Mouse (Mus musculus): ENCODE measurements at regions not wholly inside any gene's neighbourhood (a gene's known extent, or its start where the extent isn't known, plus 50 kb on each side); places are given as distances from the start of the nearest gene placed in this dataset.
A peak's percentile ranks its signal among the peaks of the same experiment; 100 is the strongest.
"Not testable (repeated sequence)": the region's sequence is repeated elsewhere in the genome, so short reads cannot be mapped to it uniquely, and the experiment has no call there.

DNA sequence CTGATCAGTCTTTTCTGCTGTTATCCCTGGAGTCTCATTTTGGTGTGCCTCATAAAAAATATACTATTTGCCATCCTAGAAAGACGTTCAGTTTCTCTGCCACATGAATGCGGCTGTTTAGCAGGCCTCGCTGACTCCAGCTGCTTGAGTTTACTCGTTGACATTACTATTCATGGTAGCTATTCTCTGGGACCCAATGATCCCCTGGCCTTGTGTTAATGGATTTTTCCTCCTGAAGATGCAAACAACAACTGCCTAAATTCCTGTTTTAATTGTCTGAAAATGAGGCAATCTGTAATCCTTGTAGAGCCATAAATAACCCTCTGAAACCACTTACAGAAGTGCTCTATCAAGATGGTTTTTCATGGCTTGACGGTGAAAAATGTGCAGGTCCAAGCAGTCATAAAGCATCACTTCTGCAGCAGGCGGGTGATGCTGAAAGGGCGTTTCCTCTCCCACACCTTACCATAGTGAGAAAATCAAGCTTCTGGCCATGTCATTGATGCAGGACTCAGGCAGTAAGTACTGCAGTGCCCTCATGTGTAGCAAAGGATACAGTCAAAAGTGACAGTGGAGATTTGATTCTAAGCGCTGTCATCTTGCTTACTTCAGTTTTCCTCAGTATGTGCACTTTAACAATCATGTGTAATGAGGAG lies 419.7 kb upstream of the Lrp1b start:
- no peak for DNase-seq (ENCODE audit: low spot score in 2 of 2)

DNA sequence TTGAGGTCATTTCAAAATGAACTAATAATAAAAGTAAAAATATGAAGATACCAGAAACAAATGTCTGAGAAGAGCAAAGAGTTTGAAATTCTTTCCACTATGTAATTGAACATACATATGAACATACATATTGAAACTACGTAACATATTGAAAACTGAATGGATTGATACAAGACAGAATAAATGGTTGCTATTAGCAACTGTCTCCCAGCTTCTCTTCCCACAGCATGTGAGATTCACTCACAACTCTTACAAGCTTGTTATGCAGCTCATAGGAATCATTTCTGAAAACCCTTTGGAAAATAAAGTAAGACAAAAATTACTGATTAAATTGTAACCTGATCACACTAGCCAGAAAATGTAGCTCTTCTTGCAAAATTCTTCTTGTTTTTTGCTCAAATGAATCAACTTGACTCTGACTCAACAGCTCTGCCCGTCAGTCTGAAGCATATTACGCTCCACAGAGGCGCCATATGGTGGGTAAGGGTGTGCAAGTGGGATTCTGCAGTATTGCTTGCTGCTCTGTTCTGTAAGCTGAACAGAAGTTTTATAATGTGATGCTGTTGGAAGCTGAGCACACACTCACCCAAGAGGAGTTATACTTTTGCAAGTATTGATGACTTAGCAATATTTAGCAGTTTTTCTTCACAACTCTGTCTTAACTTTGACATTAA lies 444.3 kb upstream of the Lrp1b start:
- peak; percentile 64 to 80 for DNase-seq (ENCODE audit: low spot score in 2 of 2)

- DNase-seq (ENCODE audit: low spot score in 2 of 2): no peak
Measured at GRCm38 (mm10) chr2:43119862-43120261, 435.3 kb upstream of the Kynu start.

DNA sequence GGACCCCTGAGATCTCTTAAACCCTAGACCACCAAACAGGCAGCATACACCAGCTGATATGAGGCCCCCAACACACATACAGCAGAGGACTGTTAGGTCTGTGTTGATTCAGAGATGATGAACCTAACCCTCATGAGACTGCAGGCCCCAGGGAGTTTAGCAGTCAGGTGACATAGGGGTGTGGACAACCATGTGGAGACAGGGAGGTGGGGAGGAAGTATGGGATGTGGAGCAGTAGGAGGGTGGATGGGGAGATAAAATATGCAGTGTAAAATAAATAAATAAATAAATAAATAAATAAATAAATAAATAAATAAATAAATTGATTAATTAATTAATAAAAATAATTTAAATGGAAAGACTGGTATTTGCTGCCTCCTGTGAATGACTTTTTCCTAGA lies 401.6 kb upstream of the Kynu start:
- DNase-seq (ENCODE audit: low spot score in 2 of 2): no peak

DNA sequence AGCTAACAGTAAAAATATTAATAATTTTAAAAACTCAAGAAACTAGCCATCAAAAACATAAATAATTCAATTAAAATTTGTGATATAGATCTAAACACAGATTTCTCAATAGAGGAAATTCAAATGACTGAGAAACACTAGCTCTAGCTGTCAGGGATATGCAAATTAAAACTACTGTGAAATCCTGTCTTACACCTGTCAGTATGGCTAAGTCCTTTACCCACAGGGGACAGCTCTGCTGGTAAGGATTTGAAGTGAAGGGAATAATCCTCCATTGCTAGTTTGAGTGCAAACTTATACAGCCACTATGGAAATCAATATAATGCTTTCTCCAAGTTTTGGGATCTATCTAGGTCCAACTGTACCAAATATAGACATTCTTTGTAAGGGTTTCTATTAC lies 373.0 kb upstream of the Kynu start:
- no peak for DNase-seq (ENCODE audit: low spot score in 2 of 2)

GRCm38 (mm10) chr2:43195531-43195930 lies 359.6 kb upstream of the Kynu start:
- DNase-seq (ENCODE audit: low spot score in 2 of 2): not testable (repeated sequence)

DNA sequence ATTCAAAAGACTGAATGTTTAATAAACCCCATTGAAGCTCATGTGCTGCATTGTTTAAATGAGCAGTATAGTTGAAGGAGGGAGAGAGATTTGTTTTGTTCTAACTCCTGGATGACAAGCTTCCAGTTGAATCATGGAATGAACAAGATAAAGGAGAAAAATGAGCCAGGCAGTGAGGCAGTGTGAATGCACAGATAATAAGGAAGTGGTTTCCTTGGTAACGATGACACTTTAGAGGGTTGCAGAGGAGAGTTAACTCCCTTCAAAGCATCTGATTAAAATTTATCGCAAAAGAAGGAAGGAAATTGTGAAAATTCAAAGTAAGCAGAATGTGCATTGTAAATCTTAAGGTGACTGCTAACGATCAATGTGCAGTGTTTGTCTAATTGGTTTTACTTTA lies 346.9 kb upstream of the Kynu start:
- peak in 1 of 2 experiments; percentile 22 for DNase-seq (ENCODE audit: low spot score in 2 of 2)

- DNase-seq (ENCODE audit: low spot score in 2 of 2): no peak
Measured at GRCm38 (mm10) chr2:43213901-43214300, 341.2 kb upstream of the Kynu start.

- no peak for DNase-seq (ENCODE audit: low spot score in 2 of 2)
Measured at GRCm38 (mm10) chr2:43217119-43217518, 338.0 kb upstream of the Kynu start.

- no peak for DNase-seq (ENCODE audit: low spot score in 2 of 2)
Measured at GRCm38 (mm10) chr2:43222721-43223120, 332.4 kb upstream of the Kynu start.

DNA sequence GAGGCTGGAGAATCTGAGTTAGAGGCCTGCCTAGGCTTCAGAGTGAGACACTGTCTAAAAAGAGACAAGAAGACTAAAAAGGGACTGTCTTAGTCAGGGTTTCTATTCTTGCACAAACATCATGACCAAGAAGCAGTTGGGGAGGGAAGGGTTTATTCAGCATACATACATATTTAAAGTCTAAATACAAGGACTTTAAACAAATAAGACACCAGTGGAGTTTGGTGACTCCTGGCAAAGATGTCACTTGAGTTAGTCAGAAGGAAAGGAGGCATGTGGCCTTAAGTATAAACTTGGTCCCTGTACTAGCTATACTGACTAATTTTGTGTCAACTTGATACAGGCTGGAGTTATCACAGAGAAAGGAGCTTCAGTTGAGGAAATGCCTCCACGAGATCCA lies 330.4 kb upstream of the Kynu start:
- not testable (repeated sequence) for DNase-seq (ENCODE audit: low spot score in 2 of 2)

DNA sequence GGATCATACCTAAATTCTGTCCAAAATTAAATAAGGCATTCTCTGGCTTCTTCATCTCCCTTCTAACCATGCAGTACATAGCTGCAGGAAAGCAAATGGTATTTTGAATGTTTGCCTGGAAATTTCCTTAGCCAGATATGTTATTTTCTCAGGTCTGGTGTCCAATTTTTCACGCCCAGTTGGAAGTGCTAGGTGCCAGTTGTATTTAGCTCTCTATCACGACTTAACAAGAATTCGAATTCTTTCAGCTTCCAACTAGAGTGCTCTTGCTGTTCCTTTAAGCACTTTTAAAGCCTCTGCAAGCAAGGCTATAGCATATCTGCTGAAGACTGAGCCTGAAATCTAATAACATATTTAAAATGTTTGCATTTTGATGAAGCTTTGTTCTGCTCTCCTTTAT lies 308.3 kb upstream of the Kynu start:
- no peak for DNase-seq (ENCODE audit: low spot score in 2 of 2)

DNA sequence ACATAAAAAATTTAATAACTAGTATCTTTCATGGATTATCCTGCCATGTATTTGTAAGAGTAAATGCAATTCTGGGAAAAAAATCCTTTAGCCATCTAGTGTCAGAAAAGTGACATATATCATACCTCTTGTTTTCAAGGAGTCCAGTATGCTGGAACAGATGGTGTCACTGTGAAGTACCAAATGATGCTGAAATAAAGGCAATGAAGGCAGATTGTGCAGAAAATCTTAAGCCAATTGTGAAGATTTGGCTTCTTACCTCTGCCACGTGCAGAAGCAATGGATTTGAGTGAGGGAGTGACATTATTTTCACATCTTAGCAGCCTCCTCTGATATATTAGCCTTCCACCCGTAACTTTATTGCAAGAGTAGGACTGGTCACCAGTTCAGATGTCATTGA lies 306.5 kb upstream of the Kynu start:
- no peak for DNase-seq (ENCODE audit: low spot score in 2 of 2)

GRCm38 (mm10) chr2:43254709-43255108 lies 300.4 kb upstream of the Kynu start:
- DNase-seq (ENCODE audit: low spot score in 2 of 2): no peak

DNA sequence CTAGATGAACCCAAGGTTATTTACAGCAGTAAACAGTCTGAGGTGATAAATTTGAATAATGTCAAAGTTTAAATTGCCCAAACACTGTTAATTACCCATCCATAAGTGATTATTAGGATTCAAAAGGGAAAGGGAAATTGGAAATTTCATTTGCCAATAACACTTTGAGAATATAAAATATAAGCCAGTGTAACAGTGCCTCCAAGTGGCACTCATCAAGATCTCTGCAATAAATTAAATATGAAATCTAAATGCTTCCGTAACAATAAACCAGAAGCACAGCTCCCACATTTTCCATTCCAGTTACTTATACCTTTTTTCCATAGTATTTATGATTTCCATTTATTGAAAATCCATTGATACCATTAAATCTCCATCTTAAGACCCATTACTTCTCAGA lies 284.3 kb upstream of the Kynu start:
- no peak for DNase-seq (ENCODE audit: low spot score in 2 of 2)

GRCm38 (mm10) chr2:43272080-43272479 lies 283.0 kb upstream of the Kynu start:
- no peak for DNase-seq (ENCODE audit: low spot score in 2 of 2)

DNA sequence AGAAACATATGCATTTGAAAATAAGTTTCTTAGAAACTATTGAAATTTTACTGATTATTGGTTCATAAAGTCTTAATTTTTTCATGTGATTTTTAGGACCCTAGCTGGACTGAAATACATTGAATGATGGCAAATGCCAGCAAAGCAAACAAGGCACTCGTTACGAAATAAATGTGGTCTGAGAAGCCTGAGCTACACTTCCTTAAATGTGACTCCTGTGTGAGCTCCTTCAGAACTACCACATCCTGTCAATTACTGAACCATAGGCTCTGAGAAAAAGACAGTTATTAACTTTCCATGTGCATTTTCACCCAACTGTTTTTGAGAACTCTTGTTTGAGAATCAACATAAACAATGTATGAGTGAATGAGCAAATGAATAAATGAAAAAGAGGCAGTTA lies 281.1 kb upstream of the Kynu start:
- no peak for DNase-seq (ENCODE audit: low spot score in 2 of 2)

DNA sequence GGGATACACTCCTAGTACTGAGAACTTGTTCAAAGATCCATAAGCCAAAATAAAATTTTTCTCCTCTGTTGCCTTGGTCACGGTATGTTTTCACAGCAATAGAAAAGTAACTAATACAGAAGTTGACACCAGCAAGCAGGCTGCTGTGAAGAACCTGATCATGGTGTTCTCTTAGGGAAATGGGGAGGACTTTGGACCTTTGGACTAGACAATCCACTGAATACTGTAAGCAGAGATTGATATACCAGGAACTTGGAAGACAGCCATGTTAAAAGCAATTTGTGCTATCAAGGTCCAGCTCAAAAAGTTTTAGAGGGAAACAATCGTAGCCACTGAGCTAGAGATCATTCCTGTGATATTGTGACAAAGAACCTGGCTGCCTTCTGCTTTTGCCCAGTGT lies 259.3 kb upstream of the Kynu start:
- no peak for DNase-seq (ENCODE audit: low spot score in 2 of 2)

DNA sequence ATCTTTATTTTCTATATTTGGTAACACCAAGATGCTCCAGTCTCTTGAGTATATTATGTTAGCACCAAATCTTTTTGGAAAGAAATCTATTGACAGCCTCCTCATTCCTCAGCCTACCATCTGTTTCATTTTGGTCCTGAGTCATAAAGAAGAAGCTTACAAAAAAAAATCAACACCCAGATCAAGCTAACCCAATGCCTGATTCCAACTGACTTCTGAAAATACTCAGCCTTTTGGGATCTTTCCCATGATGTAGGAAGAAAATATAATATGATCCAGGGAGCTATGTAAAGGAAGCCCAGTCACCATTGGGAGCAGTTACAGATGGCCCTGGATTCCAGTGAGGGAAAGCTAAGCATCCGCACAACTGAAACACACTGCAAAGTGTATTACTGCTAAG lies 231.3 kb upstream of the Kynu start:
- DNase-seq (ENCODE audit: low spot score in 2 of 2): peak in 1 of 2 experiments; percentile 31

GRCm38 (mm10) chr2:43364301-43364700 lies 190.8 kb upstream of the Kynu start:
- no peak for DNase-seq (ENCODE audit: low spot score in 2 of 2)

DNA sequence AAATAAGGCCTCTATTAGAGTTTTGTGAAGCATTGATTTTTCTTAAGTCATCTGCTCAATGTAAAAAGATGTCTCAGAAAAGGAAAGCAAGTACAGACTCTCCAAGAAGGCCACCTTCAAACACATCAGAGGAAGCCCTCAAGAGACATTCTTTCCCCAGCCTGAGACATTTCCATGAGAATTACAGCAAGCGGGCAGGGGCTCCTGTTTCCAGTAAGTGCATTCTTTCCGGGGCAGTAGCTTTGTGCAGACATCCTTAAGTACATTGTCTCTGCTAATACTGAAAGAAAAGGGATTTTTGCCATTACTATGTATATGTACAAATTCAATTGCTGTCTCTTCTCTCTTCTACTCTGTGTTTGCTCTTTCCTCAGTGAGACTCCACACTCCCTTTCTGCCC lies 189.3 kb upstream of the Kynu start:
- DNase-seq (ENCODE audit: low spot score in 2 of 2): no peak

GRCm38 (mm10) chr2:43403348-43403747 lies 151.8 kb upstream of the Kynu start:
- no peak for DNase-seq (ENCODE audit: low spot score in 2 of 2)

DNA sequence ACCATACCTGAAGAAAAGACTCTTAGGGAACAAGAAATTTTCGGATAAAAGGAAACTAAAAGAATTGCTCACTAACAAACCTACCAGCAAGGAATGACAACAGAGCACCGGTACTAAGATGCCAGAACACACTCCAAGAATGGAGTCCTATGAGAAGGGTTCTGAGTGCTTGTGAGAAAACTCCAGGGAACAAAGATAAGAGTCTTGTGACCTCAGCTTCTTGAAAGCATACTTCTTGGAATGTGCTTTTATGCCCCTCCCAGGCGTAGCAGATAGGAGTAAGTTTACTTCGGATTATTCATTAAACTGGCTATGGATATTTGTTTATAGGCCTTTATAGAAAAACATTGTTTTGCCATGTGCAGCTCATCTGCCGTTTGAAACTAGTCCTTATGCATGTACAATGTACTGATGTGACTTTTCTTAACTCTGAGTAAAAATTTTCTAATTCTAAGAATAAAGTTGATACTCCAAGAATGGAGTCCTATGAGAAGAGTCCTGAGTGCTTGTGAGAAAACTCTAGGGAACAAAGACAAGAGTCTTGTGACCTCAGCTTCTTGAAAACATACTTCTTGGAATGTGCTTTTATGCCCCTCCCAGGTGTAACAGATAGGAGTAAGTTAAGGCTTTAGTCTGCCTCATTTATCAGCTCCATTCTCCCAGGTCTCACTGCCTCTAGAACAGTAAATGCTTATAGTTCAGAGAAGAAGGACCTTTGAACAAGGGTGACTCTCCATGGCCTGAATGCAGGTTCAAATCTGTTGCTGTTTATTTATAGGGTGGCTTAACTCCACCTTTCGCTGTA lies 150.8 kb upstream of the Kynu start:
- DNase-seq (ENCODE audit: low spot score in 2 of 2): no peak

All from right cerebral cortex, postnatal 10 days (tissue).